Mouse (Mus musculus) hindbrain, embryonic 14.5 days (tissue): ENCODE results near the gene Gm10645. TPM values are rescaled to one million over a fixed set of nuclear protein-coding genes. Genes with fewer than 3 reads are reported as not detected.
A peak's percentile ranks its signal among the peaks of the same experiment; 100 is the strongest.

Source experiments
- ATAC-seq: fragments of 200-750 bp; cut with Nextera tagmentation; 2 replicates; pipeline ENCODE4 v1.8.0; 2017; ENCODE audit warnings: moderate number of reproducible peaks, mild to moderate bottlenecking, moderate TSS enrichment, moderate library complexity; ENCODE audit not compliant: low FRiP score
- DNase-seq: peaks from one replicate; pipeline ENCODE4 v3.0.0-alpha.2; 2015; ENCODE audit warnings: low spot score
- H3K27ac ChIP-seq: fragments of 300-500 bp; sonication (generic); 2 replicates; pipeline ENCODE4 v1.5.1; 2014; ENCODE audit warnings: mild to moderate bottlenecking, moderate library complexity
- H3K27me3 ChIP-seq: fragments of 300-500 bp; sonication (generic); 2 replicates; pipeline ENCODE4 v1.6.1; 2014; ENCODE audit warnings: mild to moderate bottlenecking, low read length, mixed read lengths; ENCODE audit not compliant: control insufficient read depth, insufficient read depth
- H3K36me3 ChIP-seq: fragments of 300-500 bp; sonication (generic); replicated peaks from 2 replicates; pipeline ENCODE4 v1.6.1; 2014; ENCODE audit not compliant: control insufficient read depth, insufficient read depth
- H3K4me1 ChIP-seq: fragments of 300-500 bp; sonication (generic); replicated peaks from 2 replicates; pipeline ENCODE4 v1.6.1; 2014; ENCODE audit warnings: antibody characterized with exemption, low read length, mixed read lengths; ENCODE audit not compliant: control insufficient read depth, insufficient read depth
- H3K4me2 ChIP-seq: fragments of 300-500 bp; sonication (generic); replicated peaks from 2 replicates; pipeline ENCODE4 v1.6.1; 2014; ENCODE audit warnings: mild to moderate bottlenecking, moderate library complexity
- H3K4me3 ChIP-seq: fragments of 300-500 bp; sonication (generic); replicated peaks from 2 replicates; pipeline ENCODE4 v1.5.1; 2014; ENCODE audit warnings: mild to moderate bottlenecking, low read length
- H3K9ac ChIP-seq: fragments of 300-500 bp; sonication (generic); 2 replicates; pipeline ENCODE4 v1.6.1; 2014
- H3K9me3 ChIP-seq: fragments of 300-500 bp; sonication (generic); 2 replicates; pipeline ENCODE4 v1.6.1; 2016; ENCODE audit warnings: low read length; ENCODE audit not compliant: control insufficient read depth
- WGBS: fragments of 180-500 bp; shearing (Covaris S2); extraction: QIAGEN DNeasy Blood & Tissue Kit; methylation state at CpG from one replicate; pipeline ENCODE4 v1.1.7; 2014; 5-methylcytosine and 5-hydroxymethylcytosine counted together
- polyA plus RNA-seq: library from polyadenylated mRNA; unstranded; fragments of >200 nt; fragmentation: Nextera tagmentation; extraction: Ambion mirVana; gene quantifications from 2 replicates; pipeline ENCODE4 v1.2.1, GENCODE M21; 2014

Gm10645 gene
- polyA plus RNA-seq, 1 experiment from 2014 or later, result 10.3 TPM

DNA sequence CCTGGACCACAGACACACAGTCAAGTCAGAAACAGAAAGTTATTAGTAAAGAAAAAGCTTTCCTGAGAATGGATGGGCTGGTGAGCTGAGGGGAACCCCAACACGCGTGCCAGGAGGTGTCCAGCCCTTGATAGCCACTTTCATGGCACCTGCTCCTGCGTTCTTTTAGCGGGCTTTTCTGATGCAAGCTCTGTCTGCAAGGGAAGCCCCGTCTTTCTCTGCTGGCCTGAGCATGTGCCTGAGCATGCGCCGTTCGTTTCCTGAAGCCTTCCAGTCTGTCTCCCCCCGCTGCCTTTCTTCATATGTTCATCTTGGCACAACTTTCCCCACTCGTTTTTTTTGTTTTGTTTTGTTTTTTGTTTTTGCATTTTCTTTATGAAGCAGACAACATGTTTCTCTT lies 9.7 kb upstream of the Gm10645 start:
- H3K36me3 ChIP-seq, result no peaks in the 10 kb centered on the region
- no peak overlapping the region for H3K4me2 ChIP-seq
- H3K27me3 ChIP-seq, result no peaks in the 10 kb centered on the region
- 73% methylated on average over 10 of the region's 10 CpGs for WGBS
- peaks cover 17% of the 10 kb centered on the region for H3K4me1 ChIP-seq
- H3K9ac ChIP-seq, result no peak overlapping the region
- no peaks in the 10 kb centered on the region for H3K9me3 ChIP-seq
- no peak for ATAC-seq
- no peak overlapping the region for H3K27ac ChIP-seq
- no peak for DNase-seq
- H3K4me3 ChIP-seq, result no peak overlapping the region

DNA sequence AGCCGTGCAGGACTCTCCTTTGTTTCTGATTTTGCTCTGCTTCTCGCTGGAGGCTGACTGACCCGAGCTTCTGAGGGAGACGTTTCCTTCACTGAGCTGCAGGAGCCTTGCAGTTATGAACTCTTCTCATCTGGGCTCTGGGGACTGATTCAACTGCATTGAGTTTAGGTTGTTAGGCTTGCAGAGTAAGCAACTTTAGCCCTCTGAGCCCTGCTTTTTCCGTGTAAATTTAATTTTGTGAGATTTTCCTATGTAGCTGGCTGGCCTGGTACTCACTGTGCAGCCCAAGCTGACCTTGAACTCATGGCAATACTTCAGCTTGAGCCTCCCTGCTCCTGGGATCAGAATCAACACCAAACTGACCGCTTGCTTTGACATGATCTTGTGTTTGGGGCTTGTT lies 4.9 kb upstream of the Gm10645 start:
- Histone ChIP-seq H3K4me1 (peaks cover 29% of the 10 kb centered on the region), H3K4me2 (no peak overlapping the region), H3K36me3 (no peaks in the 10 kb centered on the region), H3K4me3 (no peak overlapping the region), H3K9ac (no peak overlapping the region), H3K27me3 (no peaks in the 10 kb centered on the region), H3K9me3 (no peaks in the 10 kb centered on the region), H3K27ac (no peak overlapping the region)
- 37% methylated on average over 6 of the region's 6 CpGs for WGBS
- DNase-seq, result no peak
- ATAC-seq, result no peak

DNA sequence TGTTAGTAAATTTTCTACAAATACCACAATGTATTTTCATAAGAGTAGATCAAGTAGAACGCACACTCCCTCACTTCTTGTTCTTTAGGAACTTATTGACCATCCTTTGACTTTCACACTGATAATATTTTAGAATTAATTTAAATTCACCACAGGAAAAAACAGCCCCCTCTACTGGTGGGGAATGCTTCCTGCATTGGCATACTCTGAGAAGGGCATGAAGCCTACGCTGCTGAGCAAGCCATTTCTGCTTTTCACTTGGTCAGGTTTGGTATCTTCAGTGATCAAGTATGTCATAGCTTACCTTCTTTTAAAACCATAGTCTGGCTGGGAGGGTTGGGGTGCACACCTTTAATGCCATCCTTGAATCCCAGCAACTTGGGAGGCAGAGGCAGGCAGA lies 3.7 kb upstream of the Gm10645 start:
- Histone ChIP-seq H3K27me3 (no peaks in the 10 kb centered on the region), H3K9ac (no peak overlapping the region), H3K4me3 (no peak overlapping the region), H3K4me1 (peaks cover 31% of the 10 kb centered on the region), H3K4me2 (no peak overlapping the region), H3K36me3 (no peaks in the 10 kb centered on the region), H3K27ac (no peak overlapping the region), H3K9me3 (no peaks in the 10 kb centered on the region)
- ATAC-seq, result no peak
- DNase-seq, result no peak
- 94% methylated on average over 2 of the region's 2 CpGs for WGBS

DNA sequence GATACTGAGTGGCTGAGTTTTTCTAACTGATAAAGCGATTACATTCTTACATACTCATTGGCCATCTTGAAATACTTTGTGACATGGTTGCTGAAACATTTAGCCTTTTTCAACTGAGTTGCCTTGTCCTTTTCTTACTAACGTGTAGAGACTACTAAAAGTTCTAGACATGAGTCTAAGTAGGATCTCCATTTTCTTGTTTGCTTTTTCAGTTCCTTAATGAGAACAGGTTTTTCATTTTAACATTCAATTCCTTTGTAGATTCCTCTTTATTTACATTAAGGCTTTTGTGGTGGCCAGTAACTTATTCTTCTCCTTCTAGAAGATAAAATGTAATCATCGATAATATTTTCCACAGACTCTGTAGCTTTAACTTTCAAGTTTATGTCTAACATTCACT lies 3.2 kb upstream of the Gm10645 start:
- 88% methylated on average over 3 of the region's 3 CpGs for WGBS
- H3K4me2 ChIP-seq, result 0 out of 2 replicates have a peak overlapping the region, but pooled peaks have one; percentile 83
- no peak overlapping the region for H3K9ac ChIP-seq
- DNase-seq, result no peak
- H3K4me3 ChIP-seq, result no peak overlapping the region
- H3K27ac ChIP-seq, result no peak overlapping the region
- H3K27me3 ChIP-seq, result no peaks in the 10 kb centered on the region
- peaks cover 35% of the 10 kb centered on the region for H3K4me1 ChIP-seq
- no peaks in the 10 kb centered on the region for H3K9me3 ChIP-seq
- ATAC-seq, result no peak
- no peaks in the 10 kb centered on the region for H3K36me3 ChIP-seq

DNA sequence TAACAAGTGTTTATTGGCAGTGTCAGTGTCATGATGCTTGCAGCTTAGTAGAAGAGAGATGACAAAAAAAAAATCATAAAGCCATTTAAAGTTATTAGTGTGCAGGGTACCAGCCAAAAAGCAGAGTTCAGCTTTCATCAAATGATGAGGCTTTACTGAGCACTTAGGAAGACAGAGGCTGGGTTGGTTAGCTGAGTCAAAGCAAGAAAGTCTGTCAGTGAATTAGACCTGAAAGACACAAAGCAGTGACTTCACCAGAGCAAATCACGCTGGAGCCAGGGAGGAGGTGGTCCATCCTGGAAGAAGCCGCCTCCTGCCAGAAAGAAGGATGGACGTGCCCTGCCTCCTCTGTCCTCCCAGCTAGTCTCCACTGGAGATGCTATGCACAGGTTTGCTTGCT lies 2.0 kb upstream of the Gm10645 start:
- H3K4me3 ChIP-seq, result peak overlapping the region; percentile 92
- H3K9me3 ChIP-seq, result no peaks in the 10 kb centered on the region
- no peaks in the 10 kb centered on the region for H3K36me3 ChIP-seq
- no peak overlapping the region for H3K27ac ChIP-seq
- DNase-seq (no peak), ATAC-seq (no peak)
- no peaks in the 10 kb centered on the region for H3K27me3 ChIP-seq
- WGBS, result 11% methylated on average over 3 of the region's 3 CpGs
- peak overlapping the region; percentile 99 for H3K9ac ChIP-seq
- peaks cover 35% of the 10 kb centered on the region for H3K4me1 ChIP-seq
- peak overlapping the region; percentile 83 for H3K4me2 ChIP-seq

DNA sequence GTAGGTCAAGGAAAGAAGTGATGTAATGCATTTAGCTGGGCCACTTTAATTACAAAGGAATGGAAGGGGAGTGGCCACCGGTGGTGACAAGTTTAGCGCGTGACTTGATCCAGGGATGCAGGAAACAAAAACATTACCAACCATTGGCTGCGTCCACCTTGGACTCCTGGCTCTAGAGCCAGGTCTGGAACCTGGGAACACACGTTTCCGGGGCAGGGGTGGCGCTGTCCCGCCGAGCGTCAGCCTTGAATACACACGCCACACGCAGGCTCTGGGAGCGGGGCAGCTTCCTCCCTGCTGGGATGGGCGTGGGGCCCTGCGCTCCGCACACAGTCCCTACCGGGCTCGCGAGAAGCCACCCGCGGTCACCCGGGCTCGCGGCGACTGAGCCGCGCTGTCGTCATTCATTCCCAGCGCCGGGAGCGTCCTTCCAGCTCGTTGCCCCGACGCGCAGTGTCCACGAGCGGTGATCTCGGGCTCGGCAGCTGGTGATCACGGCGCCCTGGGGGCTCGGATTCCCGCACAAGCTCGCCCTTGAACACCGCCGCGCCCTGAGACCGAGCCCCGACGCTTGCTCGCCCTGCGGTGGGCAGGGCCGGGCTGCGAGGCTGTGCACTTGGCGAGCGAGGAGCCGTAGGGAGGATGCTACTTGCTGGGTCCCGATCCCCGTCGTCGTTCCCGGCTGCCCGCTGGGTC lies 587 bp downstream of the Gm10645 start, which contains the start of gene Tbc1d9:
TSS of gene Tbc1d9 (plus strand) at position 118 of the 696 bp plus-strand sequence.
- peak within 1 kb of the TSS; percentile 94 for H3K27ac ChIP-seq
- no peaks in the 10 kb centered on the region for H3K27me3 ChIP-seq
- H3K4me1 ChIP-seq, result peaks cover 31% of the 10 kb centered on the region
- H3K9me3 ChIP-seq, result no peaks in the 10 kb centered on the region
- peak within 1 kb of the TSS; percentile 99 for H3K9ac ChIP-seq
- no peaks in the 10 kb centered on the region for H3K36me3 ChIP-seq
- peak; percentile 77 for DNase-seq
- H3K4me2 ChIP-seq, result peak within 1 kb of the TSS; percentile 83
- ATAC-seq, result peak; percentile 89
- peak within 1 kb of the TSS; percentile 92 for H3K4me3 ChIP-seq
- whole genome bisulfite sequencing, result under 1% methylated on average over 61 of the region's 63 CpGs

DNA sequence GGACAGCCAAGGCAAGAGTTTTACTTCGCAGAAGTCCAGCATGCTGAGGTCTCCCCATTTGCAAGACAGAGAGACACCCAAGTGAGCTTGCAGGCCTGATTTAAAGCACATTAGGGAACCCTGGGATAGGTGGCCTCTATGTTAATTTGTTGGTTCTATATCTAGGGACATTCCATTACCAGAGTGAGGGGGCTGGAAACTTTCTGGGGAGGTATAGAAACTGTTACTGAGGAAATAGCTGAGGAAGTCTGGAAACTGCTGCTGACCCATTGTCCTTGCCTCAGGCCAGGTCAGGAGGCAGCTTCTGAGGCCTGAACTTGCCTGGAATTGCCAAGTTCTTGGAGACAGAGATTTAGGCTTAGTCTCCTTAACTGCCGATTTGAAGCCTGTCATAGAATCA lies 5.4 kb downstream of the Gm10645 start:
- Histone ChIP-seq H3K9me3 (no peaks in the 10 kb centered on the region), H3K9ac (no peak overlapping the region), H3K4me3 (no peak overlapping the region)

DNA sequence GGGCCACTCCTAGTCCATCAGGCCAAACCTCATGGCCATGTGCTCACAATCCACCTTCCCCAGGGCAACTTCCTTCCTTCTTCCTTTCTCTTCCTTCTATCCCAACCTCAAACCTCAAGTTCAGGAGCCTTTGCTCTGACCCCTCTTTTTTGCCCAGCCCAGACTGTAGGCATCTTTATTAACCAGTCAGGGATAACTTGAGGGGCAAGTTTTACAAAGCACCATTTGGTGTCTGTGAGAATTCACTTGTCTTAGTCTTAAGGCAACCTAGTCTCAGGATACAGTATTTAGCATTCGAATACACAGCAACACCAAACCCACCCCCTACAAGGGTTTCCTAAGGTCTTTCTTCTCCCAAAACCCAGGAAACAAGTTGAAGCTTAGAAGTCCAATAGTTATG lies 6.4 kb downstream of the Gm10645 start:
- DNase-seq, result no peak
- no peak for ATAC-seq
- no peak overlapping the region for H3K4me2 ChIP-seq
- H3K4me1 ChIP-seq, result 0 out of 2 replicates have a peak, but pooled peaks cover 3% of the 10 kb centered on the region
- H3K36me3 ChIP-seq, result no peaks in the 10 kb centered on the region
- H3K27ac ChIP-seq, result no peak overlapping the region
- H3K9me3 ChIP-seq, result no peaks in the 10 kb centered on the region
- no peaks in the 10 kb centered on the region for H3K27me3 ChIP-seq
- WGBS, result 44% methylated on average over 1 of the region's 1 CpGs
- no peak overlapping the region for H3K9ac ChIP-seq
- H3K4me3 ChIP-seq, result no peak overlapping the region

More for the DNA sequence above, 5.4 kb downstream of the Gm10645 start:
- H3K27me3 ChIP-seq, result no peaks in the 10 kb centered on the region
- WGBS, result 74% methylated on average over 2 of the region's 2 CpGs
- ATAC-seq (no peak), DNase-seq (no peak)
- no peak overlapping the region for H3K27ac ChIP-seq
- 0 out of 2 replicates have a peak, but pooled peaks cover 6% of the 10 kb centered on the region for H3K4me1 ChIP-seq
- H3K4me2 ChIP-seq, result no peak overlapping the region
- no peaks in the 10 kb centered on the region for H3K36me3 ChIP-seq

DNA sequence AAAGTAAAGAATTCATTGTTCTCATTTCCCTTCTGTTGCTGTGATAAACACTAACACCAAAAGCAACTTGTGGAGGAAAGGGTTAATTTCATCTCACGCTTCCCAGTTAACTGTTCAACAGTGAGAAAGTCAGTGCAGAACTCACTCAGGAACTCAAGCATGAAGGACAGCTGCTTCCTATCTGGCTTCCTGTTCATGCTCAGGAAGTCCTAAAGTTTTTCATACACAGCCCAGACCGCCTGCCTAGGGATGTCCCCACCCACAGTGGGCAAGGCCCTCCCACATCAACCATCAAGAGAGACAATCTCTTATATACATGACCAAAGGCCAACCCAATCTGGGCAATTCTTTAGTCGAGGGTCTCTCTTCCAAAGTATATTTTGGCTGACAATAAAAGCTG lies 7.0 kb downstream of the Gm10645 start:
- whole genome bisulfite sequencing, result 74% methylated on average over 3 of the region's 3 CpGs
- H3K4me1 ChIP-seq, result no peaks in the 10 kb centered on the region
- no peak for ATAC-seq

More for the DNA sequence above, 7.0 kb downstream of the Gm10645 start:
- H3K4me3 ChIP-seq, result no peak overlapping the region
- no peak overlapping the region for H3K9ac ChIP-seq
- H3K27me3 ChIP-seq, result no peaks in the 10 kb centered on the region
- no peaks in the 10 kb centered on the region for H3K36me3 ChIP-seq
- H3K4me2 ChIP-seq, result no peak overlapping the region
- no peaks in the 10 kb centered on the region for H3K9me3 ChIP-seq
- no peak overlapping the region for H3K27ac ChIP-seq
- no peak for DNase-seq
